Comparison of ENCODE assay signal across 10 mouse cellular contexts in the genomic region with DNA sequence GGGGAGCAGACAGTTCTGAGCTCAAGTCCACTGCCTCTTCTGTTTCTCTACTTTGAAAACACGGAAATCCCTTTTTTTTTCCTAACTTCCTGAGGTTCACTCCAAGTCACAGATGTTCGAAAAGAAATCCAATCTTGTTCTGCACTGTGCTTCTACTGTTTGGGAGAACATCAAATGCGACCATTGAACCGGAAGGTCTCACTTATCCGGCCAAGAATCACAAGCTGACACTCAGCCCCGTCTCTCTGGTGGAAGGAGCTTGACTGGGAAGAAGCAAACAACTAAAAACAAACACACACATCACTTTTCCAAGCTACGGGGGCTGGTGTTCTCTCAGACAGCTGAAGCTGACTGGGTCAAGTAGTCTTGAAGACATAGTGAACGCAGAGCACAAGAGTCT. TPM values are rescaled to one million over a fixed set of nuclear protein-coding genes. Genes with fewer than 3 reads are reported as not detected.
DNase-seq lines count a peak whose midpoint lies in the region; ATAC-seq and TF ChIP-seq lines count a peak whose summit lies in the region.
"Had no signal": no experiment of that assay in that cellular context is flagged by ENCODE, and none has a peak within 500 bp of the region (broad histone marks: within the 10 kb centered on the region; RNA-seq: fewer than 3 reads in every experiment).

No protein-coding gene starts in this region.

- no peak for TF ChIP-seq POLR2A in lung, adult 2 months (IDR thresholded peaks at IDR 0.05; ENCODE audit: borderline replicate concordance, extremely low read depth, low read depth, low read length)

- 22% methylated on average over 8 of the region's 8 CpGs for WGBS in lung, embryonic 14.5 days
- WGBS in lung, adult 2 months, result 18% methylated on average over 8 of the region's 8 CpGs
- 16% methylated on average over 8 of the region's 8 CpGs for WGBS in kidney, embryonic 14.5 days

- ATAC-seq in lung, embryonic 14.5 days (ENCODE audit: insufficient read depth), result no peak
- peak; percentile 46; the same call in 1 of the 2 replicates for ATAC-seq in kidney, embryonic 14.5 days (ENCODE audit: low FRiP score, low TSS enrichment)
- no peak; the same call in 1 of the 2 replicates for ATAC-seq in cerebellum, adult (ENCODE audit: insufficient number of reproducible peaks, low FRiP score, low TSS enrichment)

- H3K9me3 ChIP-seq in lung, embryonic 14.5 days (ENCODE audit: low read depth, low read length), result no peaks in the 10 kb centered on the region
- no peaks in the 10 kb centered on the region for H3K9me3 ChIP-seq in kidney, embryonic 14.5 days (ENCODE audit: control insufficient read depth, low read length)
- H3K9me3 ChIP-seq: G1E had no signal

- H3K36me3 ChIP-seq in lung, embryonic 14.5 days (ENCODE audit: insufficient read depth), result no peaks in the 10 kb centered on the region
- no peaks in the 10 kb centered on the region for H3K36me3 ChIP-seq in kidney, embryonic 14.5 days (ENCODE audit: control insufficient read depth, insufficient read depth, low read length)
- H3K36me3 ChIP-seq: G1E had no signal

- H3K4me3 ChIP-seq in lung, embryonic 14.5 days (ENCODE audit: low read depth, low read length), result no peak overlapping the region
- H3K4me3 ChIP-seq in lung, adult 2 months (replicated peaks; ENCODE audit: extremely low read depth, low read depth, low read length), result no peak overlapping the region
- H3K4me3 ChIP-seq in kidney, embryonic 14.5 days (ENCODE audit: low read length), result no peak overlapping the region

- H3K9ac ChIP-seq in lung, embryonic 14.5 days, result no peak overlapping the region
- H3K9ac ChIP-seq in kidney, embryonic 14.5 days (ENCODE audit: low read depth, low read length), result no peak overlapping the region

- H3K27me3 ChIP-seq in lung, embryonic 14.5 days (ENCODE audit: insufficient read depth, low read length), result no peaks in the 10 kb centered on the region
- H3K27me3 ChIP-seq in kidney, embryonic 14.5 days (ENCODE audit: control insufficient read depth, insufficient read depth, low read length), result no peaks in the 10 kb centered on the region

- H3K4me2 ChIP-seq in lung, embryonic 14.5 days, result no peak overlapping the region
- no peak overlapping the region for H3K4me2 ChIP-seq in kidney, embryonic 14.5 days (replicated peaks; ENCODE audit: low read depth, low read length)

- intact Hi-C loops in gastrocnemius, postnatal 14 days (cut with DNase I; ENCODE audit: low total_unique reads), result no loop called here

- no peaks in the 10 kb centered on the region for H3K4me1 ChIP-seq in lung, embryonic 14.5 days (ENCODE audit: insufficient read depth)
- no peaks in the 10 kb centered on the region; the same call in 1 of the 2 replicates for H3K4me1 ChIP-seq in lung, adult 2 months (ENCODE audit: control insufficient read depth, insufficient read depth, low read length)
- H3K4me1 ChIP-seq in kidney, embryonic 14.5 days (ENCODE audit: control insufficient read depth, insufficient read depth, low read length), result no peaks in the 10 kb centered on the region; the same call in 1 of the 2 replicates

- peak; percentile 29 to 49 for DNase-seq in cerebellum, postnatal 10 days
- DNase-seq in cerebellum, postnatal 25 days, result no peak
- DNase-seq in lung, embryonic 14.5 days, result peak; percentile 43
- no peak for DNase-seq in lung, adult 2 months
- peak; percentile 26 for DNase-seq in lung, postnatal 14 days
- DNase-seq in gastrocnemius, postnatal 14 days, result no peak
- DNase-seq: gastrocnemius, postnatal 25 days had no signal

- no peak overlapping the region; the same call in 1 of the 2 replicates for H3K27ac ChIP-seq in lung, embryonic 14.5 days (ENCODE audit: low read depth)
- no peak overlapping the region for H3K27ac ChIP-seq in kidney, embryonic 14.5 days (ENCODE audit: low read depth, low read length)

- TF ChIP-seq CTCF in lung, embryonic 14.5 days (IDR thresholded peaks at IDR 0.05; ENCODE audit: low read depth), result no peak
- no peak for TF ChIP-seq CTCF in lung, adult 2 months (IDR thresholded peaks at IDR 0.05; ENCODE audit: insufficient read depth, low read length)

RNA-seq across cellular contexts. Expression of a gene that starts 21.9 kb away (rescaled TPM):
- 71.0 and 71.4 TPM in 2 replicates for polyA plus RNA-seq in lung, embryonic 14.5 days (2014; fragmentation: Nextera tagmentation; extraction: Ambion mirVana)
- 34.9 and 52.8 TPM in 2 replicates for polyA plus RNA-seq in lung, adult 2 months (2012; rRNA removed)
- 36.4 and 43.8 TPM in 2 replicates for polyA plus RNA-seq in kidney, embryonic 14.5 days (2014; fragmentation: Nextera tagmentation; extraction: Ambion mirVana)
- 10 to 100 TPM; 14.8 to 18.8 TPM for total RNA-seq in gastrocnemius, postnatal 14 days (2021)

Comparison
In these comparisons a context has a peak if more than half of its experiments do, and no peak if none do; other contexts are left out.
1. DNase-seq: peak in cerebellum, postnatal 10 days (2 of 2), lung, embryonic 14.5 days (single experiment) and lung, postnatal 14 days (single experiment); none in cerebellum, postnatal 25 days (0 of 2), lung, adult 2 months (single experiment) and gastrocnemius, postnatal 14 days (single experiment).